Mouse (Mus musculus) CD4-positive, CD25-positive, alpha-beta regulatory T cell, adult 2 months (primary cell): Measurements from ENCODE around the gene Fstl3.
"Not testable (repeated sequence)": the region's sequence is repeated elsewhere in the genome, so short reads cannot be mapped to it uniquely, and the experiment has no call there.

Experiments used
- DNase-seq: peaks from one replicate; pipeline ENCODE4 v3.0.0-alpha.2; 2012; ENCODE audit warnings: low read depth, low spot score

Gene Fstl3

GRCm38 (mm10) chr10:79777103-79777531 lies at the start of gene Fstl3:
Fstl3 (plus strand) TSS chr10:79777272.
- DNase-seq, result no peak

- no peak for DNase-seq
These were observed 48.5 kb upstream of the Fstl3 start for GRCm38 (mm10) chr10:79728323-79729249.

DNA sequence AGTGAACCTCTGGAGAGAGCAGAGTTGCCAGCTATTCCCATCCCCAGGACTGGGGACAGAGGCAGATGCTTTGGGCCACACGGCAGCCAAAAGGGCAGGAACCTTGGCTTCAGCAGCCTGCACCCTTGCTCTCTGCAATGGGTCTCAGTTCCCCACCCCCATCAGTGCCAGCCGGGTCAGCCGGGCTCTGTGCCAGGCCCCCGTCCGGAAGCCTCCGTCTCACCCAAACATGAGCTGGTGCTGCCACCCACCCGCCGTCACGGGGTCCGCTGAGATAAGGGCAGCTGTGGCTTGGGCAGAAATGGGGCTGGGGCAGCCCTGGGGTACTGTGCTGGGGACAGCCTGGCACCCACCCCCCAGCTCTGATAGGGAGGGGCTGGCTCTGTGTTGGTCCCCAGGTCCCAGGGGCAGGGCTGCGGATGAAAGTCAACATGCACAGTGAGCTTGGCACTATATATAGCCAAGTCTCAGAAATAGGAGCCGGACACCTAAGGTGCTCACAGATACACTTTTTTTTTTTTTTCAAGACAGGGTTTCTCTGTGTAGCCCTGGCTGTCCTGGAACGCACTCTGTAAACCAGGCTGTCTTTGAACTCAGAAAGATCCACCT lies 47.6 kb upstream of the Fstl3 start:
- no peak for DNase-seq

- peak; percentile 58 for DNase-seq
These were observed 44.6 kb upstream of the Fstl3 start for GRCm38 (mm10) chr10:79732500-79732899.

GRCm38 (mm10) chr10:79733847-79734246 lies 43.2 kb upstream of the Fstl3 start:
- DNase-seq, result no peak

DNA sequence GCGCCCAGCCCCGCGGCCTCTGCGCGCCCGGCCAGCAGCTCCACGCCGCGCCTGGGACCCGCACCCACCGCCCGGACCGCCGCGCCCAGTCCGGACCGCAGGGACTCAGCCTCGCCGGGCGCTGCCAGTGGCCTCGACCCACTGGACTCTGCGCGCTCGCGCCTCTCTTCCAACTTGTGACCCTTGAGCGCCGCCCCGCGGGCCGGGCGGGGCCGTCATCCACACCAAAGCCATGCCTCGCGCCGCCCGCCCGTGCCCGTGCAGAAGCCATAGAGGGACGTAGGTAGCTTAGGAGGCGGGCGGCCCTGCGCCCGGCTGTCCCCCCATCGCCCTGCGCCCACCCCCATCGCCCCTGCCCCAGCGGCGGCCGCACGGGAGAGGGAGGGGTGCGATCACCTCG lies 41.7 kb upstream of the Fstl3 start:
- DNase-seq, result no peak

GRCm38 (mm10) chr10:79736706-79737105 lies 40.4 kb upstream of the Fstl3 start:
- DNase-seq, result no peak

DNA sequence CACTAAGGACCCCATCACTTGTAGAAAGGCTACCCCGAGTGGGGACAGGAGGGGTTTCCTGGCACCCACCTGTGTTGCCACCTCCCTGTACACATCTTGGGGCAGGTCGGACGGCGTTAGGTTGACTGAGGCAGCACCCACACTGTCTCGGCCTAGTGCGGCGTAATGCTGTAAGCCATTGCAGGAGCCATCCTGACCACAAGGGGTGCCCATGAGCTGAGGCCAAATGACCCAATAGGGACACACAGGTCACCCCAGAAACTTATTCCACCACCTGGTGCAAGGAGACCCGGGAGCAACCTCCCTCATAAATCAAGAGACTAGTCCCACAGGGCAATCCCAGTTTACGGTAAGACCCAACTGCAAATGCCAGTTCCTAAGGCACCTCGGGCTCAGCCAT lies 38.8 kb upstream of the Fstl3 start:
- peak; percentile 51 for DNase-seq

DNA sequence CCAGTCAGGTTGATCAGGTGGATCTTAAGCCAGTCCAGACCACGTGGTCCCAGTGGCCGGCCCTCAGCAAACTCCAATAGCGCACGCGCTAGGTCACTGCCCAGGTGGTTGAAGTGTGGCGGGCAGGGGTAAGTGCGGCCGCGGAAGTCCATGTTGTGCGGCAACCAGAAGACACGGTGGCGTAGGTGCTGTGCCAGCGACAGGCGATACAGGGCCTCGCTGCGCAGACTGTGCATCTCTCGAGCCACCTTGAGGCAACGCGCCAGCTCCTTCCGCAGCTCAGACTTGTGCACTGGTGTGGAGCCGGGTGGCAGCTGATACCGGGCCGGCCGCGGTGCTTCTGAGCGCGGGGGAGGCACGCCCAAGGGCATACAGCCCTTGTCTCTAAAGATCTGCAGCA lies 37.8 kb upstream of the Fstl3 start:
- no peak for DNase-seq

DNA sequence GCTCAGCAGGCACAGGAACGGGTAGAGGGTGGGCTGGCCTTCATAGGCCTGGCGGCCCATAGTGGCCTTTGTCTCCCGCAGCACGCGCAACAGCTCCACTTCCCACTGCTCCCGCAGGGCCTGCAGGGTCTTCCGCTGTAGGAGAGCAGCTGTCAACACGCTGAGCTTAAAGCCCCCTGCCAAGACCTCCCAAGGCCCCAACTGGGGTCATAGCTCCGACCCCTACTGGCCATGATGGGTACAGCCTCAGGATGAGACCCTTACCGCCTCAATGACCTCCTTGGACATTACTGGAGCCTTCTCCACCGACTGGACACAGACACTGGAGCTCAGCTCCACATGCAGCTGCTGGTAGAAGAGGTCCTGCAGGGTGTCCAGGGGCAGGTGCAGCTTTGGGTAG lies 36.2 kb upstream of the Fstl3 start:
- no peak for DNase-seq

DNA sequence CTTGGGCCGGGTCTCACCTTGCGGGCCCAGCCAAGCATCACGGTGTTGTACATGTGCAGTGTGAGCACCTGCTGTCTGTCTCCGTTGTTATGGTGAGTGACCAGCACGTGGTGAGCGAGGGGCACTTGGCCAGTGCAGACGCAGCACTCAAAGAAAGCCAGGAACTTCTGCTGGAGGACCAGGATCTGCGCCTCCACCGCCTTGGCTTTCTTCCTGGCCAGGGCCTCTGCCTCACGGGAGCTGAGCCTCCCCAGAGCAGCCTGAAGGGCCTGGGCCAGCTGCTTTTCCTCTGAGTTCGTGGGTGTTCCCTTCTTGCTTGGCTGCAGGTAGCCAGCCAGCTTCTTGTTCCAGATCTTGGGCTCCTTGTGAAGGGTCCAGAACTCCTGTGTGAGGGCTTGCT lies 33.9 kb upstream of the Fstl3 start:
- no peak for DNase-seq

DNA sequence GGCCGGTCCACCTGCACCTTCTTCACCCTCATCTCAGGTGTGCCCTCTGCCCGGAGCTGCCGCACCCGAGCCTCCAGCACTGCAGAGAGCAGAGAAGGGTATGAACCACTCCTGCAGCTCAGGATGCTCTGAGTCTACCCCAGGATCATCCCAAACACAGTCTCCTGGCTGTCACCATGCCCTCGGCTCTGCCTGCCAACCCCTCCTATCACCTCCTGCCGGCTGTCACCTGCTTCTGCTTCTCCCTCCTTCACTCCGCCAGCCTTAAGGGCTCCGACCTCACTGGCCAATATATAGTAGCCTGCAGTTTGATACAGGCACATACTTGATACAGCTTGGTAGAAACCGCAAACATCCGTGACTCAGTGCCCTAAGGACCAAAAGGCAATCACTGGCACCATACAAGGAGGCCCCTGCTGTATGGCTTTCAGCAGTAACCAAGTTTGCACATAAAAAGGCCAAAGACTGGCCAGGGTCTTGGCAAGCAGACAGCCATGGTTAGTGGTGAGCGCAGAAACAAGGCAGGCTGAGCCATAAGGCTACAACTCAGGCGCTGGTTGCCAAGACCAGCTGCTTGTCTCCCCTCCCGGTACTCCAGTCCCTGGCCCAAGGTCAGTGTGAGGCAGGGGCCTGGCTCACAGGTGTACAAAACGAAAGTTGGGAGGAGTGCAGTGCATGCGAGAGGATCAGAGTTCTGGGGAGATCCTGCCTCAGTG lies 33.3 kb upstream of the Fstl3 start:
- DNase-seq, result no peak

DNA sequence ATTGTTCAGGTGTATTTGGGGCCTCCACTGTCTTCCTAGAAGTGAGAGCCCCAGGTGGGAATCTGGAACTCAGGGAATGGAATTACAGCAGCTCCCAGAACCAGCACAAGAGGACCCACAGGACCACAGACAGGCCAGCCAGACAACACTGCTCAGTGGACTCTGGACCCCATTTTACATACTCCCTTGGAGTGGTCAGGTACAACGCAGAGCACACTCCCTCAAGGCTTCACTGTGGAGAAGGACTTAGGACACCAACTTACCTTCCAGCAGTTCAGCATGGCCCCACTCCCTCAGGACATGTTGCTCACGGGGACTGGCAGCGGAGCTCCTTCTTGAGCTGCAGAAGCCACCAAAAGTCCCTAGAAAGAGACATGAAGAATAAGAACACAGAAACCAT lies 31.7 kb upstream of the Fstl3 start:
- no peak for DNase-seq

- peak; percentile 98 for DNase-seq
These were observed 30.9 kb upstream of the Fstl3 start, which contains the start of gene Polrmt for GRCm38 (mm10) chr10:79745898-79746773. Polrmt (minus strand) TSS chr10:79746581.

- DNase-seq, result no peak
These were observed 30.3 kb upstream of the Fstl3 start for GRCm38 (mm10) chr10:79746774-79747151.

GRCm38 (mm10) chr10:79748496-79748895 lies 28.6 kb upstream of the Fstl3 start:
- no peak for DNase-seq

- peak; percentile 38 for DNase-seq
These were observed 22.1 kb upstream of the Fstl3 start, which contains the start of gene Fgf22 for GRCm38 (mm10) chr10:79754856-79755516. Fgf22 (plus strand) TSS chr10:79755076.

DNA sequence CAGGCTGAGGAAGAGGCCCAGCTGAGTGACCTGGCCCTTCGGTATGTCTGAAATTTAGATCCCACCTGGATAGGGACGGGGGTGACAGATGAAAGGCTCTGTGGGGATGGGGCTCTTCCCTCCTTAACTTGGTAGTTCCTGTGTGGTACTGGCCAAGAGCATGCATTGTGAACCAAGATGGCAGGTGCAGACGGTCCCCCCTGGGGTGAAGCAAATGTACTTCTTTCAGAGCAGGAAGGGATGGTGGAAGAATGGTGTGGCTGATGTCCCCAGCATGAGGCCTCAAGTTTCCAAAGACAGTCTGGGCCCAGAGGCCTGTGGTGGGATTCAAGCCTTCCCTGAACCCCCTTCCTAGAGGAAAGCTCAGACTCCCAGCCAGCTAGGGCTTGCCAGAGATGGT lies 21.2 kb upstream of the Fstl3 start:
- DNase-seq, result no peak

DNA sequence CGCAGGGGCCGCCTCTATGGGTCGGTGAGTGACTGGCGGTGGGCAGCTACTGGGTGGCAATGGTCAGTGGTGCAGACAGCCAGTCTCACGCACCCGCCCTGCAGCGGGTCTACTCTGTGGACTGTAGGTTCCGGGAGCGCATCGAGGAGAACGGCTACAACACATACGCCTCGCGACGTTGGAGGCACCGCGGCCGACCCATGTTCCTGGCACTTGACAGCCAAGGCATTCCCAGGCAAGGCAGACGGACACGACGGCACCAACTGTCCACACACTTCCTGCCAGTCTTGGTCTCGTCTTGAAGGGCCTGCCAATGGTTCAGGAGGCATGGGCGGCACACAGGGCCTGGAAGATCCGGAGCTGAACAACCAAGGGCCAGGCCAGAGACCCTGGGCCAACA lies 20.4 kb upstream of the Fstl3 start:
- no peak for DNase-seq

DNA sequence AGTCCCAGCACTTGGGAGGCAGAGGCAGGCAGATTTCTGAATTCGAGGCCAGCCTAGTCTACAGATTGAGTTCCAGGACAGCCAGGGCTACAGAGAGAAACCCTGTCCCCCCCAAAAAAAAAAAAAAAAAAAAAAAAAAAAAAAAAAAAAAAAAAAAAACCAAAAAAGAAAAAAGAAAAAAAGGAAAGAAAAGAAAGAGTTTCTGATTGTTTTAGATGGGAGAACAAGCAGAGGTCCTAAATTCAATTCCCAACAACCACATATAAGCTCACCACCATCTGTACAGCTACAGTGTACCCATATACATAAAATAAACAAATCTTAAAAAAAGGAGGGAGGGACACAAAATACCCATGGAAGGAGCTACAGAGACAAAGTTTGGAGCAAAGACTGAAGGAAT lies 17.4 kb upstream of the Fstl3 start:
- DNase-seq, result not testable (repeated sequence)
